Mouse (Mus musculus) cerebellum, adult 11 months (tissue): Measurements from ENCODE around the gene Slc27a4.
A peak's percentile ranks its signal among the peaks of the same experiment; 100 is the strongest.
"Not testable (repeated sequence)": the region's sequence is repeated elsewhere in the genome, so short reads cannot be mapped to it uniquely, and the experiment has no call there.

ENCODE experiments used
- DNase-seq: peaks from one replicate; pipeline ENCODE4 v3.0.0; 2022

Slc27a4 gene

DNA sequence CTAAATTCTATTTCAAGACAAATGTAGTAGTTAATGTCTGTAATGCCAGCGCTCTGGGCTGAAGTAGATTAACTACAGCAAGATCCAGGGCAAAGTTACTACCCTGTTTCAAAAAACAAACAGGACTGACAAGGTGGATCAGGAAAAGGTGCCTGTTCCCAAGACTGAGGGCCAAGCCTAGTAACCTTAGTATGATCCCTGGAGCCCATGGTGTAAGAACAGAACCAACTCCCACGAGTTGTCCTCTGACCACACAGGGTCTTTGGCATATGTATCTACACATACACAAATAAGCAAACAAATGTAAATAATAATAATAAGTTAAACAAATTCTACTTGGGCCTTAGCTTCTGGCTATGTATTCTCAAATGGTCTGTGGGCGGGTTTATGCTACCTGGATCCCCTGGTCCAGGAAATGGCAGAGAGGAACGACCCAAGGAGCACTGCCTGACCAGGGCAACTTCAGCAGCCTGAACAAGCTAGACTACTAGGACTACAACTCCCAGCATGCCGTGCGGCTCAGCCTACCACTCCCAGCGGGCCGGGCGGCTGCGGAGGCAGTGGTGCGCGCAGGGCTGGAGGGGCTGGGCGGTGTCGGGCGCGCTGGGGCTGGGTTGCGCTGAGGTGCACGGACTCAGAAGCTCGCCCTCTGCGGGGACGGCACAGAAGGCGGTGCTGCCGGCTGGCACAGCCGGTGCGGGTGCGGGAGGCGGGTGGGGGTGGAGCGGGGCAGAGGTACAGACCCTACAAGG, at the start of gene Slc27a4:
Slc27a4 (plus strand) TSS at position 560 of the 752 bp plus-strand sequence.
- peak; percentile 93 for DNase-seq

DNA sequence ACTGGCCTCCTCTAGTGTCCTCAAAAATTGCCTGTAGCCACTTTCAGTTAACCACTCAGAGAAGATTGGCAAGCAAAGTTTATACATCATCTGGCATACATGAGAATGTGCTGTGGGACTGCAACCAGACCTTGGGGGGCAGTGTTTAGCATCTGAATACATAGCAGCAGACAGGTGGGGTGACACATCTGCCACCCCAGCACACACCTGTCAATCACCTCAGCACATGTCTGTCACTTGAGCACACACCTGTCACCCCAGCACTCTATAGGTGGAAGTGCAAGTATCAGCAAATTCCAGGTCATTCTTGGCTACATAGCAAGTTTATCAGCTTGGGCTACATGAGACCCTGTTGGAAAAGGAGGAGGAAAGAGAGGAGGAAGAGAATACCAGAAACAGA, 46.7 kb upstream of the Slc27a4 start:
- no peak for DNase-seq

DNA sequence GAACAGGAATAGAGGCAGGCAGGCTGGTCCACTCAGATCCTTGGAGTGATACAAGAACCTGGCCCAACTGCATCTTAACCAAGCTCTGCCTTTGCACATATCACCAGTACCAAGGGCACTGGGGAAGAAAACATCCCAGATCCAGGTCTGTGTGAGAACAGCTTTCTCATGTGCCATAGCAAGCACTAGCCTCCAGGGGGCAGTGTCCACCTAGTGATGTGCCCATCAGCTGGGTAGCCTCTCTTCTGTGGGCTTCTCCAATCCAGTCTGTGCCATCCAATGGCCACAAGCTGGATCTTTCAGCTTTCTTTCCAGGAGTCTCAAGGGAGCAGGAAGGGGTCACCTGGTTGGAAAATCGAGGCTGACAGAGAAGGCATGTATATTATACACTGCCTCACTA, 37.6 kb upstream of the Slc27a4 start:
- peak; percentile 51 for DNase-seq

DNA sequence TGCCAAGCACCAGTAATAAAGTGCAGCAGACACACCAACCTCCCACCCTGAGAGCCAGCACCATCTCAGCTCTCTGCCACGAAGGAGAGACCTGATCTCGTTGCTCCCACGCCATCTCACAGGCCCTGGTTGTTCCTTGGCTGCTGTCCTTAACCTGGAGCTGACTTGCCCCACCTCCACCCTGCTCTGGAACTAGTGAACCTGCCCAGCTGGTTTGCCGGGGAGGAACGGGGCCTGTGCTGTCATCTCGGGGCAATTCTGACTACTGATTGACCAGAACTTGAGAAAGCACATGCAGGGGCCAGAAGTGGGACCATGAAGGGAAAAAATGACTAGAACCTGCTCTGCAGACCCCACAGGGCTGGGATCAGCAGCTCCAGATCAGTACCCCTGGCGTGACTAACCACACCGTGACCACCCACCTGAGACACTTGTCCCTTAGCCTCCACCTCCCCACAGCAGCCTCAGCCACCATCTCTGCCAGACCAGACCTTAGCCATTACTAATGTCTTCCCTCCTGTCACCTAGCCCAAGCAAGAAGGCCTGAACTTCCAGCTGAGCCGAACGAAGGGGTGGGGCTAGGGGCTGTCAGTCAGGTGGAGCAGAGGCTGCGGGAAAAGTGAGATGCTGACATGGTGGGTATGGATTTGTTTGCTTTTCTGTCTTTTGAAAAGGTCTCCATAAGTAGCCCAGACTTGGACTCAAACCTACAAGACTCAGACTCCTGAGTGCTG, 34.3 kb upstream of the Slc27a4 start:
- no peak for DNase-seq

DNA sequence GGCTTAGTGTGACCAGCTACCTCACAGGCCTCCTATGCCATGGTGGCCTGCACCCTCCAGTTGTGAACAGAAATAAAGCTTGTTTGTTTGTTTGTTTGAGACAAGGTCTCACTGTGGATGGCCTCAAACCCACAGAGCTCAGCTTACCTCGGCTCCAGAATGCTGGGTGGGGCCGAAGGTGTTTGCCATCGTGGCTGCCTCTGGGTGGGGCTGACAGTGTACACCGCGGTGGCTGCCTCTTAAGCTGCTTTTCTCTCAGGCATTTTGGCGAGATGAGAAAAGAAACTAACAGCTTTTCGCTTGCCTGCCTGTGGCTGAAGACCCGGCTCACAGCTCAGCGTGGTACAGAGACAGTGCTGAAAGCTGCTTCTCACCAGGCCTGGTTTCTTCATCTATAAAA, 33.5 kb upstream of the Slc27a4 start:
- no peak for DNase-seq

DNA sequence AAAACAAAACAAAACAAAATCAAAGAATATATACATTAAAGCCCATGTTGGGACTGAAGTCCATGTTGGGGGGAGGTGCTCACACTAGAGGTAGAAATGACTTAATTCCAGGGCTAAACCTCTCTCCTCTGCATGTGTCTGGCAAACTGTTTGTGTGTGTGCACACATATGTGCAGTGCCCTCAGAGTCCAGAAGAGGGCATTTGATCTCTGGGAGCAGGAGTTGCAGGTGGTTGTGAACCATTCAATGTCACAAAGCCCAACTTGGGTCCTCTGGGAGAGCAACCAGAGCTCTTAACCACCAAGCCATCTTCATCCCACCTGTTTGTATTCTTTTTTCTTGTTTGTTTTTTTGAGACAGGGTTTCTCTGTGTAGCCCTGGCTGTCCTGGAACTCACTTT, 32.3 kb upstream of the Slc27a4 start:
- no peak for DNase-seq

DNA sequence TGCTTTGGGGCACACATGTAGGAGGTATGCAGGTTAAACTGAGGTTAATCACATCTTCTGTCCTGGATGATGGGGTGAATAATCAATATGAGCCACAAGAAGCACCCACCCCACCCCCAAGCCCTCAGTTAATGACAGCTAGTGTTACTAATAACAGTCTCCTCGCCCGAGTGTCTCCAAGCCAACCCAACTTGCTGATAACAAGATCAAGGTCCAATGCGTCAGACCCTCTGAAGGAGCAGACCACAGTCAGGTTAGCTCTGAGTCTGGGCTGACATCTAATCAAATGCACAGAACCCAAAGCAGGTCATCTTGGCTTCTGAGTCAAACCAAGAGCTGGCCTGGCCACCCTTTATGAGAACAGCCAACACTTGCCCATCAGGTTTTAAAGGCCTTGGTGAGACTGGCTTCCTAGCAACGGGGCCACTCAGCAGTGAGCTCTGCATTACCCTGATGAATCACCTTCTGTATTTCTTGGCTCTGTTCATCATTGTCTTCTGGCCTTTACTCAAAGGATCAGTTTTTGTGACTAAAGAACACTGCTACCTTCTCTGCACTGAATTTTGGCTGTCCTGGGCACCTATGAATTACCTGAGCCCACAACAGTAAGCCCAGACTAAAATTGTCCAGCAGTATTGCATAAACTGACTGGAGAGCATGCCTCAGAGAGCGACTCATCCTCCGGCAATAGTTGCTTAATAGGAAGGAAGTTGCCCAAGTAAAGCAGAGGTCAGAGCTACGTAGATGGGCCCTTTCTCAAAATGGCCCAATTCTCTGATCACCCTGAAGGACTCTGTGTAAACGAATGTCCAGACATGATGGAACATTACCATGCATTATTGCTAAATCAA, 30.6 kb upstream of the Slc27a4 start:
- DNase-seq = no peak

DNA sequence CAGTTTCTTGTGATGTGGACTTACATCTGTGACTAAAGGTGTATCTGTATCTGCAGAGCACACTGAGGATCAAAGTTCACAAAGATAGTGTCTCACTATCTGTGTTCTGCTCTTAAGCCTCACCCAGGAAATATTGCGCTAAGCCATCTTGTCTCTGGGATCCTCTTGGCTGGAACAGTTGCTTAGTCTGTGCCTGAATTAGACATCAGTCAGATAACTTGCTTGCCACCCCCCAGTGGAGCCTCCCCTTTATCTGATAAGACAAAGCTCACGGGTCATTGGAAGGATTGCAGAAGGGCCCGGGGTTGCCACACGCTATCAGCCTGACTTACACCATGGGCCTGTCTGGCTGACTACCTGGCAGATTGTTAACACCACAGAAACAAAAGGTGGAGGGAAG, 29.1 kb upstream of the Slc27a4 start:
- no peak for DNase-seq

DNA sequence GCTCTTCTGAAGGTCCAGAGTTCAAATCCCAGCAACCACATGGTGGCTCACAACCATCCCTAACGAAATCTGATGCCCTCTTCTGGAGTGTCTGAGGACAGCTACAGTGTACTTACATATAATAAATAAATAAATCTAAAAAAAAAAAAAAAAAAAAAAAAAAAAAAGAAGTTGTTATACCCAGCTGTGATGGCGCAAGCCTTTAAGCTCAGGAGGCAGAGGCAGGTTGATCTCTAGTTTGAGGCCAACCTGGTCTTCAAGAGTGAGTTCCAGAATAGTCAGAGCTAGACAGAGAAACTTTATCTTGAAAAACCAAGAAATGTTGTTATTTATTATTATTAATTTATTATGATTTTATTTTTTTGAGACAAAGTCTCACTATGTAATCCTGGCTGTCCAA, 21.2 kb upstream of the Slc27a4 start:
- not testable (repeated sequence) for DNase-seq

DNA sequence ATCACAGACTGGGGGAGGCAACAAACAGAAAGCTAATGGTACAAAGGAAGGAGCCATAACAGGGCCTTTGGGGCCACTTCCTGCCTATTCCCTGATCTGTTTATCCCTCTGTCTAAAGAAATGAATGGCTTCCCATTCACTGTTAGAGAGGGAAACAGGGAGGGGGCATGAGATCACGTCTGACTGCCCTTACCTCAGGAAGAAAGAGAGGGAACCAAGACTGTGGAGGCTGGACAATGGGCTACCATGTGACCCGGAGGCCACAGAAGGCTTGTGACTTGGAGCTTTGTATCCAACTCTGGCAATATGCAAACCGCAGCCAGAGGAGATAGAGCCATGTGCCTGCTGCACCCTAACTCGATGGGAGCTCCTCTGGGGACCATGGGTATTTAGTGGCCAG, 18.1 kb upstream of the Slc27a4 start:
- DNase-seq = no peak

DNA sequence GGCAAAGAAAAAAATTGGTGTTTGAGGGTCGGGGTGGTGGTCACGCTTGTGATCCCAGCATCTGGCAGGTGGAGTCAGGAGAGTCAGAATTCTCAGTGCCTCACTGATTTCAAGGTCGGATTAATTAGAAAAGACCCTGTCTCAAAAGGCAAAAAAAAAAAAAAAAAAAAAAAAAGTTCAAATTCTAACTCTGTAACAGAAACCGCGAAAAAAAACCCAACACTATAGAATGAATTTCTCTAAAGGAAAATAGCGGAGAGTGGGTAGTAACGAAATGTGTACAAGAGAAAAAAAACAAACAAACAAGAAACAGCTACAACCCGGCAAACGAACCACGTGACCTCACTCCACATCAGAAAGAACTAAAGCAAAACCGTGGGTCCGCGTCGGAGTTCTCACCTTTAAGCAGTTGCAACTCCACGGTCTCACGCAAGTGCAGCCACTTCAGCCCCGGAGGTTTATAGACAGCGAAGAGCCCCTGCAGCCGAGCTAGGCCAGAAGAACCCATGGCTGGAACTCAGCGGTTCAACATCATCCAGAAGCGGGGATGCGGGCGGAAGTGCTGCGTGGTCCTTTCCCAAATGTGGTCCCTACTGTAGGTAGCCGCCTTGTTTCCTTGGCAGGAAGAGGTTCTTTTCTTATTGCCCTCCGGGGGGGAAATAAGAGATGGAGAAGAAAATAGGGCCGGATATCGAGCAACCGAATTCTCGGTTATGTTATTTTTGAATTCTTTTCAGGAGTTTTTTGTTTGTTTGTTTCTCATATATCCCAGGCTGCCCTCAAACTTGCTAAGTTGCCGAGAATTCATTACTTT, 15.1 kb upstream of the Slc27a4 start, which contains the start of gene Coq4:
Coq4 (plus strand) TSS at position 390 of the 814 bp plus-strand sequence.
- DNase-seq = peak; percentile 88

DNA sequence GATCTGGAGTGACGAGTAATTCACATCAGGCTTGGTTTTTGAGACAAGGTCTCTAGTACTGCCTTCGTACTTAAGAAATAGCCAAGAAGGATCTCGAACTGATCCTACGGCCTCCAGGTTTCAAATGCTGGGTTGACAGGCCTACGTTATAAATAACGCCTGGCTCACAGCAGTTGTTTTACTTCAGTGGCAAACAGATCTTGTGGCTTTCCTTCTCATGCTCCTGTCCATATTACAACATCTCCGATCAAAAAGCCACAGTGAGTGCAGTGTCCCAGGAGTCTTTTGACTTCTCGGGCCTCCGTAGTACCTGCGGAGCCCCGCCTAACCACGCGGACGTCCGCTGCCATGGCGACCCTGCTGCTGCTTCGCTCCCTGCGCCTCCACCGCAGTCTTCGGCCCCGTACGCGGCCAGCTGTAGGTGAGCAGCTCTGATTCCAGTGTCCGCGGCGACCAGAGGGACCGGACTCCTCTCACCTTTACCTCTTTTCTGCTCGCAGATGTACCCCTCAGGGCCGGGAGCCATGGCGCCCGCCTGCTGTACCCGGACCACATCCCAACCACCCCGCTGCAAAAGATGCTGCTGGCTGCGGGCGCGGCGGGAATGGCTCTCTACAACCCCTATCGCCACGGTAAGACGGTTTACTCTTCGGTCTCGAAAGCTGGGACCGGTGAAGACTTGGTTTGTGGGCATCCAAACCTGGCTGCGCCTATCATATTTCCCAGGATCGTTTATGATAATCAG, 14.3 kb upstream of the Slc27a4 start, which contains the start of gene Trub2:
Trub2 (minus strand) TSS at position 566 of the 745 bp plus-strand sequence.
- DNase-seq = peak; percentile 75

DNA sequence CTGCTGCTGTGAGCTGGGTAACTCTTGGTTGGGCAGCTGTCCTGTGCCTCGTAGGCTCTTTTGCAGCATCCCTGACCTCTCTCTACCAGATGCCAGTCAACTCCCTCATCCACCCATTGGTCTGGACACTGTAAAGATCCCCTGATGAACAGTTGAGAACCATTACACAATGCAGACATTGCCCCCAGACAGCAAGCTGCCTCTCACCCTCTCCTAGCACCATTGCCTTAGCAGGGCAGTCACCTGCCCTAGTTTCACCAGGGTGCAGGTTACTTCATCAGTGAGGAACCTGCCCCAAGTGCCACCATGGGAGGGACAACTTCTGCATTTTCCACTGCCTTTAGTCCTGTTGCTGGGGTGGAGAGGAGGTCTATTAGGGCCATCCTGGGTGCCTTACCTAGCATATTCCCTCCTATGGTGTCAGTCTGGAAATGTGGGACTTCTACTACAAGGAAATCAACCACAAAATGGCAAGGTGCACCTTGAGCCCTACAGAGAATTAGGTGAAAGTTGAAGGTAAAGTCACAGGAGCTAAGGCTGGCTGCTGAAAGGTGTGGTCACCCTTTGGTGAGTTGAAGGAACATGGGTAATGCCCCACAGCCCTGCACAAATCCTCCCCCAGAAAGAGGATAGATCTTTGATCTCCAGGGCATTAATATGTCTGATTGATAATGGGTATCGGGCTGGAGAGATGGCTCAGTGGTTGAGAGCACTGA, 9.5 kb upstream of the Slc27a4 start:
- no peak for DNase-seq

DNA sequence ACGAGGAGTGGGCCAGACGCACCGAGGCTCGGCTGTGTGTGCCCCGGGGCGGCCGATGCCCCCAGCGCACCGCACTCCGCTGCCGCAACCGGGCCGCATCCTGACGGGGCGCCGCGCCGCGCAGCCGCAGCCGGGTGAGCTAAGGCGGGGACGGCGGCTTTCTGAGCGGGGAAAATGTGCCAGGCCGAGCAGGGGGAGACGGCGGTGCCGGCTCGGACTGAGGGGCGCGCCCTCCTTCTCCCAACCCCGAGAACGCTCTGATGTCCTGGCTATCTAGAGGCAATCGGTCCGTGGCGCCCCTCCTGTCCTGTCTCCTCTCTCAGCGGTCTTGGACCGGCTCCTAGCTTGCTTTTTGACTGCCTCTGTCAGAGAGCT, 380 bp downstream of the Slc27a4 start:
- DNase-seq = no peak

DNA sequence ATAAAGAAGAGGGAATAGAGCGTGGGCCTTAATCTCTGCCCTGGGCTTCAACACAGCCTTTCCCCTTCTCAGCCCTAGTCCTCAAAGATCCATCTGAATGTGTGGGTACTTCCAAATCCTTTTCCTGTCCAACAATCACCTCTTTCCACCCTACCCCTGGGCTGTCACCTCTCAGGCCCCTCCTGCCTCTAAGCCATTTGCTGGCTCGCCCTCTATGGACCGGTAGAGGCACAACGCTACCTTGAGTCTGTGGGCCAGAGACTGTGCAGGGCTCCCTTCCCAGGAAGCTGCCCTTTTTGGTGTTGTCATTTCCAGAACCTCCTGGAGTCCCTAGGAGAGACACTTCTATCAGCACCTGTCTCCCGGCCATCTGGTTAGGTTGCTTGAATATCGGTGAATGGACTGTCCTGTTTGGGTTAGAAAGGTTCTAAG, 982 bp downstream of the Slc27a4 start:
- DNase-seq = no peak

DNA sequence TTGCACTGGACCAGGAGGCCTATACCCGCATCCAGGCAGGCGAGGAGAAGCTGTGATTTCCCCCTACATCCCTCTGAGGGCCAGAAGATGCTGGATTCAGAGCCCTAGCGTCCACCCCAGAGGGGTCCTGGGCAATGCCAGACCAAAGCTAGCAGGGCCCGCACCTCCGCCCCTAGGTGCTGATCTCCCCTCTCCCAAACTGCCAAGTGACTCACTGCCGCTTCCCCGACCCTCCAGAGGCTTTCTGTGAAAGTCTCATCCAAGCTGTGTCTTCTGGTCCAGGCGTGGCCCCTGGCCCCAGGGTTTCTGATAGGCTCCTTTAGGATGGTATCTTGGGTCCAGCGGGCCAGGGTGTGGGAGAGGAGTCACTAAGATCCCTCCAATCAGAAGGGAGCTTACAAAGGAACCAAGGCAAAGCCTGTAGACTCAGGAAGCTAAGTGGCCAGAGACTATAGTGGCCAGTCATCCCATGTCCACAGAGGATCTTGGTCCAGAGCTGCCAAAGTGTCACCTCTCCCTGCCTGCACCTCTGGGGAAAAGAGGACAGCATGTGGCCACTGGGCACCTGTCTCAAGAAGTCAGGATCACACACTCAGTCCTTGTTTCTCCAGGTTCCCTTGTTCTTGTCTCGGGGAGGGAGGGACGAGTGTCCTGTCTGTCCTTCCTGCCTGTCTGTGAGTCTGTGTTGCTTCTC, 13.4 kb downstream of the Slc27a4 start:
- no peak for DNase-seq

DNA sequence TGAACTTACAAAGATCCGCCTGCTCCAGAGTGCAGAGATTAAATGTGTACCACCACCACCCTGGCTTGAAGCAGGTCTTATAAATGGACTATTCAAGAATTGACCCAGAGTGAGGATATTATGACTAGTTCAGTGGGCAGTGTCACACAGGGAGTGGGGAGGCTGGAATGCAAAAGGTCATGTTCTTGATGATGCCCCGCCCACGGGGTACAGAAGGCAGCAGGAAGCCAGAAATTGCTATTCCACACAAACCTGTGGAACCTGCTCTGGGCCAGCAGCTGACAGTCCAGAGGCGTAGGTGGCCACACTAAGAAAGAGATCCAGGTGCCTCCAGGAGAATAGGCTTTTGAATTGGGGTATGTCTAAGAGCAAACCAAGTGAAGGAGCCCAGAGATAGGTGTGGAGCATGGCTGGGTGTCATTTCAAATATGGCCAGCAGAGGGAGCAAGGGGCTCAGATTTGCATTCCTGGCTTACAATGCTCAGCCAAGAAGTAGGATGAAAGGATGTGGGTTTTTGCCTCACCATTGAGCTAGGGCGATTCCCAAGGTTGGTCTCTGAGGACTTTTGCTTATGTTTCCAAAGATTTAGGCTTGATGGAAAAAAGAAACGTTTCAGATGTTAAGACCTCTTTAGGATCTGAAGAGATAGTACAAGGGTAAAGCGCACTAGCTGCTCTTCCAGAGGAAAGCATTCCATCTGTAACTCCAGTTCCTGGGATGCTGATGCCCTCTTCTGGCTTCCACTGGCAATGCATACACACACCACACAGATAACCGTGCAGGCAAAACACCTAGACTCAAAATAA, 15.2 kb downstream of the Slc27a4 start:
- DNase-seq = peak; percentile 83

DNA sequence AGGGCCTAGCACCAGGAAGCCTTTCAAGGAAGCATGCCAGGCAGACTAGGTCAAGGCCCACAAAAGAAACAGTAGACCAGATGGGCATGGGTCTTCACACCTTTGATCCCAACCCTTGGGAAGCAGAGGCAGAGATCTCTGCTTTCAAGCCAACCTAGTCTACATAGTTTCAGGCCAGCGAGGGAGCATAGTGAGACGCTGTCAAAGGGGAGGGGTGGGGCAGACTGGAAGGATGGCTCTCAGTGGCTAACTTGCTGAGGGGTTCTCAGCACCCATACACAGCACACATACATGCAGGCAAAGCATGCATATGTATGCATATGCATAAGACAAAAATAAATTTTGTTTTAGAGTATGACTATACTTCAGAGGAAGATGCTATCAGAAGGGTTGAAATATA, 16.9 kb downstream of the Slc27a4 start:
- no peak for DNase-seq

DNA sequence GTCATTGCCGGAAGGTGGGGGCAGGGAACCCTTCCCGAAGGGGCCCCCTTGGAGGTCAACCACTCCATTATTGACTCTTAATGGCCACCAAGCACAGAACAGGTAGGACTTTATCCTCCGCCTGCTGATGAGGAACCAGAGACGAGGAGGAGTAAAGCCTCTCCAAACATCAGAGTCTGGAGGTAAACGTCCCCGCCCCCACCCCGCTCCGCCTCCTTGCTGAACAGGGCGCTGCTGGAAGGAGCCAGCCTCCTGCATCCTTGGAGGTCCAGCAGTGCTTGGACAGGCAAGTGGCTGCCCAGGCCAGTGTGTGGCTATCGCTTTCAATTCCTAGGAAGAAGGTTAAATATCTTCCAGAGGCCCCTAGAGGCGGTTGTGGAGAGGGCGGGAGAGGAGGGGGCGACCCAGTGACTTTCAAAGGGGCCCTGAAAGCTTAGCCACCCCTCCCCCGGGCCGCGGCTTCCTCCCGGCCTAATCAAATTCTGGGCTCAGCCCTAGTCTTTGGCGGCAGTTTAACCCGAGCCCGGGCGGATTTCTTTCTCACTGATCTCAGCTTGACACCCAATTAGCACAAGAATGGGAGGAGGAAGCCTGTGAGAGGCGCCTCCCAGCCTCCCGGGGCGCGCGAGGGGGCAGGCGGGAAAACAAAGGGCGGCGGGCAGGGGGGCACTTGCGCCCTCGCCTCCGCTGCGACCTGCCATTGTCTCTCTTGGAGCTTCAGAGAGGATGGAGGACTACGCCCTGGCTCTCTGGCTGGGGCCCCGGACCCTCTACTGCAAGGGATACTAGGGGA, 17.8 kb downstream of the Slc27a4 start, which contains the start of gene Urm1:
Urm1 (plus strand) TSS at position 51 of the 793 bp plus-strand sequence.
- peak; percentile 51 for DNase-seq
